Mouse (Mus musculus) olfactory bulb, adult 2 months (tissue): ENCODE data around the gene Nos2.

Source experiments
- CTCF ChIP-seq: fragments of 200-500 bp; IDR thresholded peaks from 2 replicates; pipeline ENCODE4 v1.5.1; 2012; ENCODE audit warnings: low read depth, mild to moderate bottlenecking, low read length, moderate library complexity; ENCODE audit not compliant: insufficient read depth
- POLR2A ChIP-seq: fragments of 200-500 bp; IDR thresholded peaks from 2 replicates; pipeline ENCODE4 v1.6.1; 2012; ENCODE audit warnings: mild to moderate bottlenecking, low read depth, low read length, moderate library complexity; ENCODE audit not compliant: insufficient read depth

DNA sequence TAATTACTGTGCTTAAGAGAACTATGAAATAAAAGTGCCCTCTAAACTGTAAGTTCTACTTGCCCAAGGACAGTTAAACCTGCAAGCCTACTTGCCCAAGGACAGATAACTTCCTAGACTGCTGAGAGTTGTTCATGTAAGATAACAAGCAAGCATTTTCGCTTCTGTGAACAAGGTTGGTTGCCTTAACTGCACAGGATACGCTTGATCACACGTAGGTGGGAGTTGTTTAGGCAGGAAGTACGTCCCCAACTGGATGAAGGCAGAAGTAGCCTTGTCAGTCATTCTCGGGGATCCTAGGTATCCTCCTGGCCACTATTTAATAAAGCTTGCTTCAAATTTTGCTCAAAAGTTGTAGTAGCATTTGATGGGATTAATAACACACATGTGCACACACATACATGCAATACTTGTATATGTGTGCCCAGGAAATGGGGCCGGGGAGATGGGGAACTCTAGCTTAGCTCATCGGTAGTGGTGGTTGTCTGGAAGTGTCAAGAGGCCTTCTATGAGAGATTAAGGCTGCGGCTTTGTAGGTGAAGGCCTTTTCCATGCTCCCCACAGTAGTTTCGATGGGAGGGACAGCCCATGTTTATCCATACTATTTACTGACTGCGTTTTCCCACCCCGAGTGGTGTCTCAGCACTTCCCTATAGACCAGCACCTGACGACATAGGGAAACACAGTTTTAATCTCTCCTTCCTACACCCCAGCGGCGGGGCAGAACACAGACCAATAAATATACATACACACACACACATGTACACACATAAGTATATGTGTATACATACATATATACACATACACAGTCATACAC, 85.2 kb downstream of the Nos2 start:
- TF ChIP-seq POLR2A (no peak), CTCF (no peak)
